Mouse (Mus musculus) CD4-positive helper T cell, adult 2 months (primary cell): ENCODE data around the gene Ap3s2.

Experiments used
- DNase-seq: peaks from one replicate; pipeline ENCODE4 v3.0.0-alpha.2; 2012; ENCODE audit warnings: low read depth, missing footprints, low spot score

Ap3s2 gene

DNA sequence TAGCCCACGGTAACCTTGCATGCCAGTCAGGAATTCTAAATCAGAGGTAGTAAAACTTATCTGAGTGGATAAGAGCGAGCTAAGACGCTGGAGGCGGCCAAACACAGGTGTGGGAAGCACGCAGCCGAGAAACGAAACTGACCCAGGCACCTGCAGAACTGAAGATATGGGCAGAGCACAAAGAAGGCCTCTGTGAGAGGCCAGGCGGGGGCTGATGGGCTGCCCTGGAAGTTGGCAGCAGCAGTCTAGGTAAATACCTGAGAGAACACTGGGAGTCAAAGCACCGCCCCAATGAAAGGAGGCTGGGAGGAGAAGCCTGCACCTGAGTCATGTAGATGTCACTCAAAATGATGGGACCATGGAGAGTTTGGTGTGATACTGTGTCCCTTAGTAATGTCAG lies 31.8 kb downstream of the Ap3s2 start:
- no peak for DNase-seq

DNA sequence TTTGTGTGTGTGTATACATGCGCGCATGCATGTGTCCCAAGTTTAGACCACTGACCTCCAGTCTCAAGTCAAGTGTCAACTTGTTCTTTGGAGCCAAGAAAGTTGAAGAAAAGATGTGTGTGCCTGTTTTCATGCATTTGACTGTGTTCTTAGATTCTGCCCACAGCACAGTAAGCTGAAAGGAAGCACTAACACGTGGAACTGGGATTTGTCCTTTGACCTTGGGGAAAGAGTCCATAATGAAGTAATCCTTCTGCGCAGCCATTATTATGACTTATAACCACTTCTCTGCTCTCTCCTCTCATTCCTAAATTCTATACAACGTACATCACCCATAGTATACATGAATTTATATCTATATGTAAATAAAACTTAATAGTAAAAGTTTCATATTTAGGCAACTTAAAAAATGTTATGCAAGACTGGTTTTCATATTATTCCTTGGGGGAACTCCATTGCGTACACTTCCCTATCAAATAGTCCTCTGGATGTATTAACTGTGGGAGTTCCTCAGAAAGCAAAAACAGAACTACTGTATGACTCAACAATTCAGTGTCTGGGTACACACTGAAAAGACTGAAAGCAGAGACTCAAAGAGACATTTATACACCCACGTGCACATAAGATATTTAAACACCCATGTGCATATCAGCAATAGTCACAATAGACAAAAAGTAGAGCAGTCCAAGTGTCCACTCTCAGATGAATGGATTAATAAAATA lies 36.7 kb downstream of the Ap3s2 start:
- DNase-seq, result no peak

DNA sequence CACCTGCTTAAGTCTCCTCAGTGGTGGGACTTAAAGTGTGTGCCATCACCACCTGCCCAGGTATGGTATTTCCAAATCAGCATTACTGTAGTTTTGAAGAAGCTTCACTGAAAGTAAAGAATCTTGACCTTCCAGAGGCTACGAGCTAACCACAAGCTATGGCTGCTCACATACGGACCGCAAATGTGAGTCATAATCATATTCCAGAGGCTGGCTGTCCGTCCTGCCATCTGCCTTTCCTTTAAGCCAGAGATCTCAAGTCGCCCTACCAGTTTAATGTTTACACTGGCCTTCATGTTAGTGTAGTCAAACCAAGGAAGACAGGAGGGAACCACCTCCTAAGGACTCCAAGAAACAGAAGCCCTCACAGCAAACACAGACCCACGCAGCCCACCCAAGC lies 38.5 kb downstream of the Ap3s2 start:
- no peak for DNase-seq

DNA sequence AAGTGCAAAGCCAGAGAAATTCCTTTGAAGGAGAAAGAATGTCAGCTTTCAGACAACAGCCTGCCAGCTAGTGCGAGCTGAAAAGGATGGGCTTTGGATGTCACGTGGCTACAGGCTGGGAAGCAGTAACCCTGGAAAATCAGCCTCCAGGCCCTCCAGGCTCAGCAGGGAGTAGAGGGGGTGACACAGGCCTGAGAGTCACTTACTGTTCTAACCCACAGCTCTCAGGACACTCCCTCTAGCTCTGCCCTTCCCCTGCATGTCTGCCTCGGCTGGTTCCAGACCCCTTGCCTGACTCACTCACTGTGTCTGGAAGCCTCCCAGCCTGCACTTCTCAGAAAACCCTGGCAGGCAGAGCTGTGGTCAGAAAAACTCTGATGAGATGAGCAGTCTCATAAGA lies 39.5 kb downstream of the Ap3s2 start:
- no peak for DNase-seq

DNA sequence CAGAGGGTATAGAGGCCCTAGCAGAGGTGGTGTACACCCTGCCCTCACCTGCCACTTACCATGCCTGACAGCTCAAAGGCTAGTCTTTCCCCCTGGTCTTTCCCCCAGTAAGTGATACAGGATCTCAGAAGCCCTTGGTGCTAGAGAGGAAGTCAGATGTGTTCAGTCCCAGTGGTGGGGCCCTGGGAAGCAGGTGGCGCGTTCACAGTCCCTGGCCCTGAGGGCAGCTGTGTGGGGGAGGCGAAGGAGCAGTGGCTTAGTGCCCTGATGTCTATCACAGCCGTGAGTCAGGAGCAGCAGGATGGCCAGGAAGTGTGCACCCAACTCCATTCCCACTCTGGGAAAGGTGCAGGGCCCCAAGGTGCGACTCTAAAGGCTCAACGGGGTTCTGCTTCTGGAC lies 40.4 kb downstream of the Ap3s2 start:
- no peak for DNase-seq

DNA sequence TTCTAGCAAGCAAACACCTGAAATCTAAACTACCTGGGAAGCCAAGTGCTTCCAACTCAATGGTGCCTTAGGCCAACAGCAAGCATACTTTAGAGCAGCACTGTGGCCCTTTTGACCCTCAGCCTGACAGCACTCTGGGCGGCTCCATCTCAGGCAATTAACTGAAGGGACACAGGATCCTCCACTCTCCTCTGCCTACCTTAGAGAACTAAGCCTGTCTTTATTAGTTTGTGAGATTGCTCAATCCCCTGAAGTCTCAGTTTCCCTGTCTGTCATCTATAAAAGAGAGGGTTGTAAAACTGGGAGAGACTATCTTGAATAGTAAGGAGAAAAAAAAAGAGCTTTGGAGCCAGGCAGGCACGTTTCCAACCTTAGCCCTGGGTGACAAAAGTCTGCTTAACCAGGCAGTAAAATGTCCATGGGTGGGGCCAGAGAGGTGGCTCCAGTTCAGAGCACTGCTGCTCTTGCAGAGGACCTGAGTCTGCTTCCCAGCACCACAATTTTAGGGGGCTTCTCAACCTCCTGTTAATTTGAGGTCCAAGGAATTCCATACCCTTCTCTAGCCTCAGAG lies 41.9 kb downstream of the Ap3s2 start:
- no peak for DNase-seq

DNA sequence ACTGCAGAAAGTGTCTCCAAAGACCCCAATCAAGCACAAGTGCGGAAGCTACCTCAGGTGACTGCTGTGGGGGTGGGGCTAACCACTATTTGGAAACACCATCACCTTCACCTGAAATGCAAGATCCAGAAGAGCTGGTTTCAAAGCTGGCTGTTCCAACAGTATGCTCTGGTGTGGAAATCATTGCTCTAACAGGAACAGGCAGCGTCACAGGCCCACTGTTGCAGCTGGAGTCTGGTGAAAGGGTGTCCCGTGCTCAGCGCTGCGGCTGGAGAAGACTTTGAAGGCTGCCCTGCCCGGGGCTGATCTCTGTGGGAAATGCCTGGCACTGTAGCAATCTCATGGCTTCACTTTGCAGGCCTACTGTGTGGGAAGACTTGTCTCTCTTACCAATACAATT lies 47.0 kb downstream of the Ap3s2 start:
- DNase-seq, result no peak

DNA sequence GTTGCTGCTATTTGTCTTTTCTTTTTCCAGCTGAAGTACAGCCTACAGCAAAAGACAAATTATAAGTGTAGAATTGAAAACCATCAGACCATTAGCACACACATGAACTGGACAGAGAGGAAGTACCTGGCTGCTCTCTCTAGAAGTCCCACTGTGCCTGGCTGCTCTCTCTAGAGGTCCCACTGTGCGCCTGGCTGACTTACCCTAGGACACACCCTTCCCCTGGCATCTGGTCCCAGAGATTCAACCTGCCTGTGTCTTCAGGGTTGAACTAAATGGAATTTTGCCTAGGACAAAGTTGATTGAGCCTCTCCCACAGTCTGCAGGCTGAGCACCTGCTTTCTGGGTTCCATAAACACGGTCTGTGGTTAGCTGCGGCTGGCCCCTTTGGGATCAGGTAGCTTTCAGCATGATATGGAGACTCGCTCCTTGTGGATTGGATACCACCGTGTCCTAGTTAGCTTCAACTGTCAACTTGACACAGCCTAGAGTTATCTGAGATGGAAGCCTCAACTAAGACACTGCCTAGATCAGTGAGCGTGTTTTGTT lies 48.6 kb downstream of the Ap3s2 start:
- DNase-seq, result no peak

DNA sequence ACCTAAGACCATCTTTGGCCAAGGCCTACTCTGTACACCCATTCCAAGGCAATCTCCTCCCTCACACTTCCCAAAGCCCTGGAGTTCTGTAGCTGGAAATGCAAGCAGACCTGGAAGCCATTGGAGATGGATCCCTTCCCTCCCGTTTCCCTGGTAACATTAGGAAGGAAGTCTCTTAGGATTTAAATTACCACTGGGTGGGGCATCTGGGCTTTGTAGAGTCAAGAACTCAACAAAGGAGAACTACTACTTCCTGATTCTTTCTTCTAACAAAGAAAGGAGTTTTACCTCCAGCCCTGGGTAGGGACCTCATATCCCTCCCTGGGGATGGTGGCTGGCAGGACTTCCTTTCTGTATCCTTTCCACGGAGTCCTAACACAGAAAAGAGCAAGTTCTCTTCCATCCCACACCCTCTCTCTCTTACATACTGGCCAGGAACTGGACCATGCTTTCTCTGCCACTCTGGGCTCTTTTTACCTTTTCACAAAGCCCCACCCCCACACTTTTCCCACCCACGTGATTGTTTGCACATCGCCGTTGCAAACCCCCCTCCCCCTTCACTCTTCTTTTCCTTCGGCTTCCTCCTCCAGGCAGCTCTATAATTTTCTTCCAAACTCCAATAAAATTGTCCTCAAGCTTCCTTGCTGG lies 51.3 kb downstream of the Ap3s2 start:
- no peak for DNase-seq

DNA sequence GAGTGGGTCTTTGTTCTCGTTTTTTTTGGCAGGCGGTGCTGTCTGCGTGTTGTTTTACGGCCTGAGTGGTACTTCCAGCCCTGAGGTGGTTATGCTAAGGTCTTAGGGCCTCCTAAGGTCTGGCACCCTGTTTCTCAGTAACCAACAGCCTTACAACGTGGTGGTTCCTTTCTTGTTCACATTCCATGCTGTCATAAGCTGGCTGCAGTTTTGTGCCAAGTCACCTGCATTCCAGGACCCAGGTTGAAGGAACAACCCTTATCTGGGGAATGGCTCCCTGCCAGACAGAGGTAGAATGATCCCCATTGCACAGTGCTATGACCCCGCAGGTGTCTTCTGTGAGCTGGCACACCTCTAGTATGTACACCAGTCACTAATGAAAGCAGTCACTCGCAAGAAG lies 52.0 kb downstream of the Ap3s2 start:
- DNase-seq, result no peak

DNA sequence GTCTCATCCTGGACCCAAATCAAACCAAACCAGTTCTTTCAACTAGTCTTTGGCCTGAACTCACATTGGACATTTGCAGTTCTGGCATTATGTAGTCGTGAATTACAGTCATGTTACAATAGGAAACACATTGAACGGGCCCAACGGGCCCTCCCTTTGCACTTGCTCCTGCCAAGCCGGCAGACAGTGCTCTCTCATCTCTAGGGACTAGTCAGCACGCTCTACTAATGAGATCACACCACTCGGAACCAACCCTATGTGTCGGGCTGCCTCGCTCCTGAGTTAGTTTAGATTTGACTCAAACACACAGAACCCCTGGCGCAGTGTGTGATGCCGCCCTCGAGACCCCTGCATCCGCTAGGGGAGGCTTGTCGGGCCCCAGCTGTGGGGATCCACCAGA lies 52.6 kb downstream of the Ap3s2 start:
- no peak for DNase-seq

DNA sequence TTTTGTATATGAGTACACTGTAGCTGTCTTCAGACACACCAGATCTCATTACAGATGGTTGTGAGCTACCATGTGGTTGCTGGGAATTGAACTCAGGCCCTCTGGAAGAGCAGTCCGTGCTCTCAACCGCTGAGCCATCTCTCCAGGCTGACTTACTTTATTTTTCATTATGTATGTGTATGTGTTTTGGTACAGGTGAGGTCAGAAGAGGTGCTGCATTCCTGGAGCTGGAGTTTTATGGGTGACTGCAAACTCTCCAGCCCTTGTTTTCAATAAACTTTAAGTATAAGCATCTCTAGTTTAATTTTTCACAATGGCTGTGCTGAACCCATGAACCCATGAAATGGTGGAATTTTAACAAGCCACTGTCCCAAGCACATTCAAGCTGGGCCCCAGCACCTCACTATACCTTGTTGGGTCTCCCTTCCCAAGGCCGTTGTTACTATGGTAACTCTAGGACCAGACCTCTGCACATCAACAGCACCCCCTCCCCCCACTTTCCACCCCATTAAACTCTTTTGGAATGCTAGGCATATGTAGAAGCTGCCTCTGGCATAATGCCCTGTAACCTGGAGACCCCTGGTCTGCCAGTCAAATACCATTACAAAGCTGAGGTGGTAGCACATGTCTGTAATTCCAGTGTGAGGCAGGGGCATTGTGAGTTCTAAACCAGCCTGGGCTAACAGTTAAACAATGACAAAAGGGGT lies 54.0 kb downstream of the Ap3s2 start:
- no peak for DNase-seq

DNA sequence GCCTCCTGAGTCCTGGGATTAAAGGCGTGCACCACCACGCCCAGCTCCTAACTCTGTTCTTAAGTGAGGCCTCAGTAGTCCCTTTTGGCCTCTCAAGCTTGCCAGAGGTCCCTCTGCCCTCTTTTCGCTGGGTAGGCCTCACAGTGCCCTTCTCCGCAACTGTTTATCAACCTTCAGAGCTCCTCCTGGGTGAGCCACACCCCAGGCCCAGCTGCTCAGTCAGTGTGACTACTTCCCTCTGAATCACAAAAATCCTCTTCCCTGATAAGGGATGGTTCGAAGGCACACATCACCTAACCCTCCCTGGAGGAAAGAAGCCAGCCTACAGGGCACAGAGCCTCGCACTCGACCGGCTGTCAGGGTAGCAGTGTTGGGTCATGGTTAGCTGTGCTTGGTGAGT lies 58.7 kb downstream of the Ap3s2 start:
- DNase-seq, result no peak

DNA sequence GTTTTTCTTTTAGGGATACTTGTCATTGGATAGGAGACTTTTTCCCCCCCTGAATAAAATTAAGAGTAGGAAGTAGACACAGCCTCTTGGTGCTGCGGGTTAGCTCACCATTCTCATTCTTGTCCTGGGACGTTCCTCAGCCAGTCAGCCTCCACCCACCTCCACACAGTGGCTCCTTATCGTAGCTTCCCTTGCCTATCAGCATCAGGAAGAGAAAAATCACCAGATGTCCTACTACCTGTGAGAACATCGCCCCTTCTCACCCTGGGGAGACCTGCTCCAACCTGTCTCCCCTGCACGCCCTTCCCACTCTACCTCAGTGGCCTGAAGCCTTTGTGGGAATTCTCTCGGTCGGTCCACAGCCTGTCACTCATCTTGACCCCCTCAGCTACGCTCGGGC lies 59.6 kb downstream of the Ap3s2 start, which contains the start of gene Anpep:
Gene Anpep, minus strand, starts transcription at position 249 of the 400 bp plus-strand sequence.
- DNase-seq, result no peak

DNA sequence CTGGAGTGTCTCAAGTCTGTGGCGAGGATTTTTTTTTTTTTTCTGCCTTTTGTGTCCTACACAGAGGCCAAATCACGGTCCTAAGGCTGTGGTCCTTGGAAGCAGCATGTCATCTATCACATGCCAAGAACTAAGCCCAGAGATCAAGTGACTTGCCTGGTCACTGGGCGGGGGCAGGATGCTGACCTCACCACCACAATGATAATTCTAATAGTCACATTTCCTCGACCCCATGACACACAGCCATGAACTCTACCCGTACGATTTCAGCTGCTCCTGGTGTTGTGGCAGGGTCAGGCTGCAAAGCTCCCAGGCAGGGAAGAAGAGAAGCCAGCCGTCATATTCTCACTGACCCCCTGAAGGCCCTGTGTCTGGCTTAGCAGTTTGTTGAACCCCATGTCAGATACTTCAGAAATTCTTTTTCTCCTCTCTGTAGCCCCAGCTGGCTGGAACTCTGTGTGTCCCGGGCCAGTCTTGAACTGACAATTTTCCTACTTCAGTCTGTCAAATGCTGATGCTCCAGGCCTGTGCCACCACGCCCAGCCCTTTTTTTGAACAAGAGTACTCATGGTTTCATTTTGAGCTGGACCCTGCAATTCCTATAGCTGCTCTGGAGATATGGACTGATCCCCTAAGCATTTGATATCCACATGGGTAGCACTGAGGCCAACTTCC lies 61.4 kb downstream of the Ap3s2 start:
- no peak for DNase-seq

DNA sequence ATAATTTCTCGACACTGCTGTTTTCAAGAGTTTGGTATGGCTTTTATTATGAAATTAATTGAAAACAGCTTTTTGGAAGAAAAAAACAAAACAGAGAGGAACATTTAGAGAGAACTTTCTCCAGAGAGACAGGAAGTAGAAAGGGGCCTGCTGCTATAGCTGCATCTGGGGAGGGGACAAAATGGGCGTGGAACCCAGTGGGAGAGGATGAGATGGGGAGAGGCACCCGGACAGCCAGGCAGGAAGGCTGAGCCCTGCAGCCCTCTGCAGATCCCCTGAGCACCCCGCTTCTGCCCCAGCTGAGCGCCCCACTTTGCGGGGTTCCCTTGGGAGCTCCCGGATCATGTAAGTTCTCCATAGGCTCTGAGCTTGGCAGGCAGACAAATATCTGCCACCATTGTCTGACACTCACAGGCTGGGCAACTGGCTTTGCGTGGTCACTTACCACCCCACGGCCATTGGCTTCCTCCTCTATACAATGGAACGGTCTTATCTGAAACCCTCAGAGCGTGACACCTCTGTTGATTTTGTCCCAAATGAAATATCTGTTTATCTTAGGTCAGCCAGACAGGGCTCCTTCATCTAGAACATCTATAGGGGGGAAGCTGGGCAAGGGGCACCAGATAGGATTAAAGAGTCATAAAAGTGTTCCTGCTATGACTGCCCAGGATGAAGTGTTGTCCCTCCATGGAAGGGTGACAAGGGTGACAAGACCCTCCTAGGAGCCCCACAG lies 62.1 kb downstream of the Ap3s2 start:
- no peak for DNase-seq

DNA sequence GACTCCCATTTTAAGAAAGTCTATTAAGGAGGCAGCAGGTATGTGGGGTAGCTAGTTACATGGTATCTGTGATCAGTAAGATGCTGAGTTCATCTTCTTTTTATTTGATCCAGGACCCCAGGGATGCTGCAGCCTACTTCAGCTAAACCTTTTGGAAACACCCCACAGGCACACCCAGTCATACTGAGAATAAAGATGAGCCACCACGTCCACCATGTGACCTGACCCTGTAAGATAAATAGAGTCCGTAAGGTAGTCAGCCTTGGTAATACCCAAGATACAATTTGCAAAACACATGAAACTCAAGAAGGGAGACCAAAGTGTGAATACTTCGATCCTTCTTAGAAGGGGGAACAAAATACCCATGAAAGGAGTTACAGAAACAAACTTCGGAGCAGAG lies 64.1 kb downstream of the Ap3s2 start:
- no peak for DNase-seq

DNA sequence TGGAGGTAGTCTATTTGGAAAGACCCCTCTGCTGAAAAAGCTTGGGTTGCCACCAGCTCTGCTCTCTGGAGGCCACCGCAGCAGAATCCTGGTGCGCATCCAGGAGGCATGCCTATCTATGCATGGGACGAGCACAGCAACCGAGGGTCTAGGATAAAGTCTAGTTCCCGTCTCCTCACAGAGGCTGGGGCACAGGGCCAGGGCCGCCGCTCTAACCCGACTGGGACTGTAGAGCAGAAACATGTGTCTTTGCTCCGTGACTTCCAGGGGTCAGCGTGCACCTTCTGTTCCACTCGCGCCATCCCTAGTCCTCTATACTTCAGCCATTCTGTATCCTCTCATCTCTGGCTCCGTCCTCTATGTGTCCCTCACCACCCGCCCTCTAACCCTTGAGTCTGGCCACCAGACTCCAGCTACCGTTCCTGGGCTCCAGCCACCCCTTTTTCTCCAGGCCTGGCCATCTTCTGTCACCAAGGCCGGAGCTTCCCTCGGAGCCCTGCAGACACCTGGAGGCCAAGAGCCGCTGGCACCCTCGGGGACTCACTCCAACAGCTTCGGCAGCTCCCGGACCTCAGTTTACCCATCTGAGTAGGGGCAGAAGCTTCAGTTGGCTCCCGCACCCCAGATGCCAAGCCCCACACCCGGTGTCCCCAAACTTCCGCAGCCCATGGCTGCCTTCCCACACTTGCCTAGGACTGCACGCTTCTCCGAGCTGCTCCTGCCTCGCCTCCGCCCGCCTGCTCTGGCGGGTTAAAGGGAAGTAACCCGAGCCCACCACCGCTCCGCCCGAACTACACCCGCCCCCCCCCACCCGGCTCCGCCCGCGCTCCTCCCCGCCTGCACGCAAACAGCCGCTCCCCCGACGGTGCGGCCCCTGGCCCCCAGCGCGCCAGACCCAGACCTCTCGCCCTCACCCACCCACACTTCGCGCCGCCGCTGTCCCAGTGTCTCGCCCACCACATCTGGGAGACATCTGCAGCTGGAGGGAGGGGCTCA lies 72.7 kb downstream of the Ap3s2 start:
- DNase-seq, result no peak

DNA sequence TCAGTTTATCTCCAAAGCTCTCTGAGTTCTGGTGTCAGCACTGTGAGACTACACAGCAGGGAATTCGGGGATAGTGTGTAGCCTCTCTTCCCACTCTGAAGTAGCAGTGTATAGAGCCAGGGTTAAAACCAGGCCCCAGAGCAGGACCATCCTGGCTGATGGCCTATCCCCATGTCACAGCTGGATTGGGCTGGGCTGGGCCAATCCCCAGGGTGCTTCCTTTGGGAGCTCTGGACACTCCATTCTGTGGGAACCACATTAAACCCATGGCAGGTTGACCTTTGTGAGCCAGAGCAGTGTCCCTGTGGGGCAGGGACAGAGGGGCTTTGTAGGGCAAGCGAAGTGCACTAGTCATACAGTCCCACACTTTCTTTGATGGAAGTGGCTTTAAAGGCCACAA lies 74.1 kb downstream of the Ap3s2 start:
- no peak for DNase-seq
